Mouse (Mus musculus) frontal cortex, postnatal 36 days (tissue): Measurements from ENCODE around the gene Chst7.

Experiments used
- DNase-seq, 2 experiments: peaks; one replicate each; pipeline ENCODE4 v3.0.0; 2022; ENCODE audit warnings: low spot score in 2 of 2

Chst7 gene

GRCm38 (mm10) chrX:20059381-20059971 lies at the start of gene Chst7:
TSS of gene Chst7 (plus strand) at chrX:20059560.
- DNase-seq: peak; percentile 22 to 25

- no peak for DNase-seq
Observed at GRCm38 (mm10) chrX:20012211-20012610, 47.1 kb upstream of the Chst7 start.

- peak in 1 of 2 experiments; percentile 1 for DNase-seq
Observed at GRCm38 (mm10) chrX:20020942-20021341, 38.4 kb upstream of the Chst7 start.

GRCm38 (mm10) chrX:20060096-20060768 lies 872 bp downstream of the Chst7 start:
- peak; percentile 1 to 2 for DNase-seq

GRCm38 (mm10) chrX:20060769-20061315 lies 1.5 kb downstream of the Chst7 start:
- peak in 1 of 2 experiments; percentile 1 for DNase-seq

GRCm38 (mm10) chrX:20061764-20062480 lies 2.6 kb downstream of the Chst7 start:
- no peak for DNase-seq

GRCm38 (mm10) chrX:20066636-20067035 lies 7.3 kb downstream of the Chst7 start:
- peak in 1 of 2 experiments; percentile 0 for DNase-seq

GRCm38 (mm10) chrX:20070196-20070595 lies 10.8 kb downstream of the Chst7 start:
- DNase-seq: no peak

- no peak for DNase-seq
Observed at GRCm38 (mm10) chrX:20117717-20118116, 58.4 kb downstream of the Chst7 start.

GRCm38 (mm10) chrX:20125481-20125880 lies 66.1 kb downstream of the Chst7 start:
- no peak for DNase-seq

- DNase-seq: no peak
Observed at GRCm38 (mm10) chrX:20128951-20129350, 69.6 kb downstream of the Chst7 start.

- no peak for DNase-seq
Observed at GRCm38 (mm10) chrX:20129466-20129865, 70.1 kb downstream of the Chst7 start.
